Mouse (Mus musculus) megakaryocyte, adult 5-6 weeks (primary cell): ENCODE data around the gene Spata7. TPM values are rescaled to one million over a fixed set of nuclear protein-coding genes. Genes with fewer than 3 reads are reported as not detected.

Source experiments
- total RNA-seq, 2 experiments: library from RNA; stranded (forward) in 1 of 2; stranded (reverse) in 1 of 2; fragments of 153-499, 151-499 nt in 1 of 2; fragments of 221-1000, 200-1000 nt in 1 of 2; gene quantifications; 2 replicates each; pipeline versions ENCODE4 v1.2.3 to v1.2.4; 2015 to 2017

The Spata7 gene
- total RNA-seq, 2 experiments from 2014 or later = 3.2 to 3.4 TPM

Other genes starting within 250 kb of the Spata7 start
- gene Kcnk10, start 49.8 kb upstream of the Spata7 start, total RNA-seq (2015) = 0.33 TPM in 1 of 2 replicates, not detected in the other
- 0.11 and 0.37 TPM in 2 replicates for gene Kcnk10, start 49.8 kb upstream of the Spata7 start, total RNA-seq (2017)
- 1.7 and 2.7 TPM in 2 replicates for gene Ptpn21, start 109.2 kb downstream of the Spata7 start, total RNA-seq (2015)
- 1.1 and 1.6 TPM in 2 replicates for gene Ptpn21, start 109.2 kb downstream of the Spata7 start, total RNA-seq (2017)
- gene Zc3h14, start 118.8 kb downstream of the Spata7 start, total RNA-seq (2015) = 102 and 119 TPM in 2 replicates
- gene Zc3h14, start 118.8 kb downstream of the Spata7 start, total RNA-seq (2017) = 55.7 and 57.8 TPM in 2 replicates